Mouse (Mus musculus) granulocyte monocyte progenitor cell, adult 5-6 weeks (primary cell): ENCODE data around the gene Olfr2. TPM values are rescaled to one million over a fixed set of nuclear protein-coding genes. Genes with fewer than 3 reads are reported as not detected.
"Not testable (repeated sequence)": the region's sequence is repeated elsewhere in the genome, so short reads cannot be mapped to it uniquely, and the experiment has no call there.

ENCODE experiments used
- ATAC-seq: replicated peaks from 2 replicates; pipeline ENCODE4 v1.8.0; 2016; ENCODE audit warnings: mild to moderate bottlenecking, moderate TSS enrichment, inconsistent platforms; ENCODE audit not compliant: poor library complexity, severe bottlenecking
- total RNA-seq, 2 experiments: library from RNA; stranded (forward) in 1 of 2; stranded (reverse) in 1 of 2; fragments of 200-712, 200-1000 nt in 1 of 2; fragments of >200 nt in 1 of 2; fragmentation: Nextera tagmentation in 1 of 2; gene quantifications; 2 replicates each; pipeline ENCODE4 v1.2.3; 2014 to 2017

The Olfr2 gene
- total RNA-seq (2014; fragmentation: Nextera tagmentation) (not detected in 2 replicates), total RNA-seq (2017) (not detected in 2 replicates)

DNA sequence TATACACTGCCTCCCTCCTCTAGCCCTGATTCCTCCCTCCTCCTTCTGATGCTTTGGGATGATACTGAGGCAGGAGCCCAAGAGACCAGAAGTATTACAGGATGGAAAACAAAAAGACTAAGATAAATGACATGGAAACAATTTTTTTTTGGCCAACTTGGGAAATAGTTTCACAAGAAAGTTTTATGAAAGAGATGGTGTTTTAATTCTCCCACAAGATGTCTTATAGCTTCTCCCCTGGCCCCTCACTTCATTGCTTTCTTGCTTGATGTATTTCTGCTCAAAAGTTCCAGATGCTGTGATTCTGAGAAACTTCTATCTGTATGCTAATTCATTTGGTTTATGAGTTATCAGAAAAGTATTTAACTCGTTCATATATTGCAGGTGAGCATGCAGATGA, at the start of gene Olfr2:
Gene Olfr2 (minus strand): TSS at position 101 of the 400 bp plus-strand sequence.
- ATAC-seq: no peak

DNA sequence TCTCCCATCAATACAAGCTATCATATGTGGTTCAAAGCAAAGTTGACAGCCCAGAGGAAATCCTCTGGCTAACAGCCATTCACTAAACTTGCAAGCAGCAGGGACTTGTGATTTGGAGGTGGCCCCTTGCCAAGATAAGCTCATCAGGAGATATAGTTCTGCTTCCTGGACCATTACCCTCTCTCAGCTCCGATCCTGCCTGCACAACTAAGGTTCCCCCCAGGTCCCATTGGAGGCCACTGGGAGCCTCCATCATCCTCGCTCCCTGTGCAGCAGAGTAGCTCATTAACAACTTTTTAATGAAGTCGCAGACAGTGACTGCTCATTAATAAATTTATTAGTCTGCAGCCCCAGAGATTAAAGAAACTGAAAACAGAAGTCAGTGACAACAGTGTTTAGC, 41.7 kb upstream of the Olfr2 start:
- ATAC-seq: 0 out of 2 replicates have a peak, but pooled peaks have one; percentile 20

DNA sequence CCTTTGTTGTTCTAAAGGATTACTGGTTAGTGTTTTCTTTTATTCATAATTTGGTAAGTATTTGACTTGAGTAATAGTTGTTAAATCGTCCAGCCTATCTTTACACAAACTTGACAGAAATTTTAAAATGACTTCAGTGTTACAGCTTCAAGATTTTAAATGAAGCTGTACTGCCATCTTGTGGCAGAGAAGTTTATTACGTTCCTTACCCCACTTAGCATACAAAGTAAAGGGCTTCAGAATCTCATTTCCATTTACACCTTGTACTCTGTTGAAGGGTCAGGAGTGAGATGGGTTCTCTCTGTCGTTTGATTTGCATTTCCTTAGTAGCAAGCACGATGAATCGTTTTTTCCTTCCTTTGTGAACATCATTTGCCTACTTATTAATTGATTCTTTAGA, 40.0 kb upstream of the Olfr2 start:
- ATAC-seq: peak; percentile 78

DNA sequence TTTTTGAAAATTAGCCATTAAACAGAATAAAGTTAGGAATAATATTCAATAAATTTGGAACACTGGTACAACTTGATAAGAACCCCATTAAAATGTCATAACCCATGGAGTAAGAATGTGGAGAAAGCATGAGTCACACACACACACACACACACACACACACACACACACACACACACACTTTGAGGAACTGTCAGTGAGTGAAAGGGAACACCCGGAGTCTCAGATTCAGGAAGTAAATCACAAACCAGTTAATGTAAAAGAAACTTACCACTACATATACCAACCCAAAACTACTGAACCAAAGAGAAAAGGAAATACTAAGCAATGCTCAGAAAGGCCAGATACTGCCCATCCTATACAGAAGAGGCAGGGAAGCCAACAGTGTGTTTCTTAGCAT, 38.5 kb upstream of the Olfr2 start:
- ATAC-seq: peak; percentile 91

DNA sequence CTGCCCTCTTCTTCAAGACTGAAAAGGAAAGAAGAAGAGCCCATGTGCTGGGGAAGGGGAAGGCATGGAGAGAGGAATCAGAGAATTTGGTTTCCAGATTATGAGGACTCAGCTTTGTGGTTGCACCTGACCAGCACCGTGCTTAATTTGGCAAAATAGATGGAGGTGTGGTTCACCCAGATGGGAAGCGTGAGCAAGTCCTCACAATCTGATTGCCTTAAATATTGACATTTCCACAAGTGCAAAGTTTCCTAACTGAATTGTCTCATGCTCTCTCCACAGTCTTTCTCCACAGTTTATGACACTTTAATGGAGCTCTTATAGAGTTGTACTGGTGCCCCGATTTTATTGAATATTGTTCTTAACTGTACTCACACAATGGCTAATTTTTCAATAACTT, 37.3 kb upstream of the Olfr2 start:
- ATAC-seq: no peak

DNA sequence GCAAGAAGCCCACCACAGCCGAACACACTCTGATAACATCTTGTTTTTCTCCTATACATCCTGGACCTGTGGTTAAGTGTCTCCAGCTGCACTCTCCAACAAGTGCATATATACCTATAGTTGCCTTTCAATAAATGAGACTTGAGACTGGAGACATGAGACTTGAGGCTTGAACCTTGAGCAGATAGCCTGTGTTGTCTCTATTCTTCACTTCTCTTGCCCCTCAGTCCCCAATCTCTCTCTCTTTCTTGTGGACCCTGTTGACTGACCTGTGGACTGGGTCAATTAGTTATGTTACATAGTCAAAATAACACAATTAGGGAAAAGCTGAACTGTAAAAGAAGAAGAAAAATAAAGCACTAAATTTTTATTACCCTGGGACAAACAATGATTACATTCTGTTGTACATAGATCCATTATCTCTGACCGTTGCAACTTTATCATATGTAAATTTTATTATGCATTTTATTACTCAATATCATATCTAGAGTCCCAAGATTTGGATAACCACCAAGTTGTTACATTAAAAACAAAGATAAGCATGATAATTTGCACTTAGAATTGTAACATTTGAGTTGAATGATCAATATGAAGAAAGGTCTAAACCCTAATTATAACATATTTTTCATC, 34.2 kb upstream of the Olfr2 start:
- no peak for ATAC-seq

DNA sequence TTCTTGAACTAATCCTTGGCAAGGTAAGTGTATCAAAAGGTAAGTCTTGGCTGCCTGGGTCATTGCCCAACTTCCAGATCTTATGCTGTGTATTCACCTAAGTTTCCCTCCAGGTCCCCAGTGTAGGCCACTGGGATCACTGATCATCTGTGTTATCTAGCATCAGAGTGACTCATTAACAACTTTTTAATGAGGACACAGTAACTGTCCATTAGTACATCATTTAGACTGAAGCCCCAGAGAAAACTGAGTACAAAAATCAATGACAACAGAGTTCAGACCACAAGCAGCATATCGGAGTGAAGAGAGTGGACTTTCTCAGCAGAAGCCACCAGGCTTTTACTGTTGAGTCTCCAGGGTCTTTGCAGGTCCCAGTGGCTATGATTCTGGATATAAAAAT, 25.0 kb upstream of the Olfr2 start, which contains the start of gene Olfr713:
Gene Olfr713 (plus strand): TSS at position 301 of the 400 bp plus-strand sequence.
- no peak for ATAC-seq

DNA sequence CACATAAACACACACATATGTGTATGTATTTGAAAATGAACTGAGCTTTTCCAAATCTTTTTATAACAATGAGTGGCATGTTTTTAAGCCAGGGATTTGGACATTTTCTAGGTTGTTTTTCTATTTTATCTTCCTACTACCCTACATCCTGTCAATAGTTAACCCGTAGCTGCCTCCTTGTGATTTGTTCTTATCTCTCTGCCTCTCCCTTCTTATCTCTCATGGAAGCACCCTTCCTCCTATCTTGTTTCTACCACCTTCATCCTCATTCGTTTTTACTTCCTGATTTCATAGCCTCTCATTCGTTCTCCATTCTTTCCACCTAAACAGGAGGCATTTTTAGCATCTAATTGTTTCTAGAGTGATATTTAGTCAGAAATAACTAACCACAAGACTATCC, 1.7 kb downstream of the Olfr2 start:
- ATAC-seq: no peak

DNA sequence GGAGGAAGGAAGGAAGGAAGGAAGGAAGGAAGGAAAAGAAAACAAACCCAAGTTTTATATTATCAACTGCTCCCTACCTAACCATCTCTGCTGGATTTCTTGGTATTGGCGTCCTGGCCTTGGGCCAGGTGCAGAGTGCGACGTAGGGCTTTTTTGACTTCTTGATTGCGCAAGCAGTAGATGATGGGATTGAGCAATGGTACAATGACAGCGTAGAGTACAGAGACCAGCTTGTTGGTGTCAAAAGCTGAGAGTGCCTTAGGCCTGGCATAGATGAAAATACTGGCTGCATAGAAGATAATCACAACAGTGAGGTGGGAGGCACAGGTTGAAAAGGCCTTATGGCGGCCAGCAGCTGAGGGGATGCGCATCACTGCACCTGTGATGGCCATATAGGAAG, 5.1 kb downstream of the Olfr2 start:
- ATAC-seq: peak; percentile 100

DNA sequence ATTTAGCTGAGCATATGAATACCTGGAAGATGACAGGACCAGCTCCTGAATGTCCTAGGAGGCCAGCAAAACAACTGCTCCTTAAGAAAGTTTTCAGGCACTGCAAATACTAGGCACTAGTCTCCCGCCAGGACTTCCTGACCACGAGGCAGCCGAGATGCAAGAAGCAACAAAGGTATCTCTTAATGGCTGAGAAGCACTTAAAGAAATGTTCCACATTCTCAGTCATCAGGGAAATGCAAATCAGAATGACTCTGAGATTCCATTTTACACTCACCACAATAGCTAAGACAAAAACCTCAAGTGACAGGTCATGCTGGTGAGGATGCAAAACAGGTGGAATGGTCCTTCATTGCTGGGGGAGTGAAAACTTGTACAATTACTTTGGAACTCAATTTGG, 20.6 kb downstream of the Olfr2 start:
- no peak for ATAC-seq

DNA sequence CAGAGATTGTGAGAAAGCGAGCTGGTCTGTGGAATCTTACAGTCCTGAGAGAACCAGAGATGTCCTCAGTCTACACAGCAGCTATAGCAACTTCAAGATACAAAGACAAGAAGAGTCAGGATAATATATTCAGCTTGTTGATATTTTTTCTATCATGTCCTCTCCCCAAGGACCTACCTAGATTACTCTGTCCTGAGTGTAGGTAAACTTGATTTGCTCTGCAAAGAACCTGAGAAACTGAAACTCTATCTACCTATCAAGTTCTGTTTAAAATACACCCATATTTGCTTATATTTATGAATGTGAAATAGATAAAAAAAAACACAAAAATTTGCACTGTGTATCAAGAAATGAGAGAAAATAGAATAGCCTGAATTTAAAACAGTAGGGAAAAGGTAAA, 30.5 kb downstream of the Olfr2 start, which contains the start of gene Olfr711:
Gene Olfr711 (minus strand): TSS at position 101 of the 400 bp plus-strand sequence.
- ATAC-seq: no peak

DNA sequence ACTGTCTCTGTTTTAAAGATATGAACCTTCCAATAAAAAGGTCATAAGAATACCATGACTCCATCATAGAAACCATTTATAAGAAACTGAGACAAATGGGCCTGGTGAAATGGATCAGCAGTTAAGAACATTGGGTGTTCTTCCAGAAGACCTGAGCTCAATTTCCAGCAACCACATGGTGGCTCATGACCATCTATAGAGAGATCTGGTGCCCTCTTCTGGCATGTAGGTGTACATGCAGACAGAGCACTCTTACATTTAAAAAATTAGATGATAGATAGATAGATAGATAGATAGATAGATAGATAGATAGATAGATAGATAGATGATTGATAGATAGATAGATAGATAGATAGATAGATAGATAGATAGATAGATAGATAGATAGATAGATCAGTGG, 38.4 kb downstream of the Olfr2 start:
- not testable (repeated sequence) for ATAC-seq

DNA sequence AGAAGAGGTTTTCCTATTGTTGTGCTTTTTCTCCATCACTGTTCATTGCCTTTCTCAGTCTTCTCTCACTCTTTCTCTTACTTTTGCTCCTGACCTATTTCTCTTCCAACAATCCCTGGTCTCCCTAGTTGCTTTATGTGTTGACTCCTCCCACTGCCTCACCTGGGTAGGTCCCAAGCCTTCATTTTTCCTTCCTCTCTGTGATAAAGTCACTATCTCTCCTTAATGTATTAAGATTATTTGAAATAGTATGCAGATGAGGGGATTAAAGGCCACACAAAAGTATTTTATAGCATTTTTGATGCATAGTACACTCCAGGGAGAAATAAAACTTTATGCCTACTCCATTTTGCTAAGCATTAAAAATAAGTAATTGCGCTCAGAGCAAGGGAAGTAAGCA, 42.0 kb downstream of the Olfr2 start, which contains the start of gene Olfr6:
Gene Olfr6 (minus strand): TSS at position 101 of the 400 bp plus-strand sequence.
- ATAC-seq: no peak

DNA sequence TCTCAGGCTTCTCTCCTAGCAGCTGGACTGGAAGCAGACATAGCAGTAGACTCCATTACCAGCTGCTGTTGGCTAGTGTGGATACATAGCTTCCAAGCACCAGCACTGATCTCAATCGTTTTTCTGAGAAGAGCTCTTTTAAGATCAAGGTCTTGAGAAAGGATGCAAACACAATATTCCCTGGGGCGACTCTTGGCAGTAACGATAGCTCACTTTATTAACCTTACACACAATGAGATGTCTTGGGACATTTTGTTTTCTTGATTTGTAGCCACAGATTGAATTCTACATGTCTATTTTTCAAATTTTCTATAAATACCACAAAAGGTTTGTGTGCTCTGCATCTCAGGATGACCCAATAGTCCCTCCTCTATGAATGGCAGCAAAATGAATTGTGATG, 57.7 kb downstream of the Olfr2 start, which contains the start of gene Olfr710:
Gene Olfr710 (minus strand): TSS at position 101 of the 400 bp plus-strand sequence.
- ATAC-seq: no peak

Other genes starting within 250 kb of the Olfr2 start
- not detected in 2 replicates for gene Olfr699, start 212.9 kb downstream of the Olfr2 start, total RNA-seq (2014; fragmentation: Nextera tagmentation)
- gene Olfr699, start 212.9 kb downstream of the Olfr2 start, total RNA-seq (2017): not detected in 2 replicates
- not detected in 2 replicates for gene Olfr700, start 197.2 kb downstream of the Olfr2 start, total RNA-seq (2014; fragmentation: Nextera tagmentation)
- gene Olfr700, start 197.2 kb downstream of the Olfr2 start, total RNA-seq (2017): not detected in 2 replicates
- gene Olfr701, start 191.9 kb downstream of the Olfr2 start, total RNA-seq (2014; fragmentation: Nextera tagmentation): not detected in 2 replicates
- not detected in 2 replicates for gene Olfr701, start 191.9 kb downstream of the Olfr2 start, total RNA-seq (2017)
- not detected in 2 replicates for gene Olfr702, start 172.2 kb downstream of the Olfr2 start, total RNA-seq (2014; fragmentation: Nextera tagmentation)
- not detected in 2 replicates for gene Olfr702, start 172.2 kb downstream of the Olfr2 start, total RNA-seq (2017)
- gene Olfr703, start 162.7 kb downstream of the Olfr2 start, total RNA-seq (2014; fragmentation: Nextera tagmentation): not detected in 2 replicates
- not detected in 2 replicates for gene Olfr703, start 162.7 kb downstream of the Olfr2 start, total RNA-seq (2017)
- not detected in 2 replicates for gene Olfr704, start 142.9 kb downstream of the Olfr2 start, total RNA-seq (2014; fragmentation: Nextera tagmentation)
- gene Olfr704, start 142.9 kb downstream of the Olfr2 start, total RNA-seq (2017): not detected in 2 replicates
- gene Olfr705, start 129.2 kb downstream of the Olfr2 start, total RNA-seq (2014; fragmentation: Nextera tagmentation): not detected in 2 replicates
- gene Olfr705, start 129.2 kb downstream of the Olfr2 start, total RNA-seq (2017): not detected in 2 replicates
- gene Olfr706, start 117.9 kb downstream of the Olfr2 start, total RNA-seq (2014; fragmentation: Nextera tagmentation): not detected in 2 replicates
- not detected in 2 replicates for gene Olfr706, start 117.9 kb downstream of the Olfr2 start, total RNA-seq (2017)
- gene Olfr707, start 104.8 kb downstream of the Olfr2 start, total RNA-seq (2014; fragmentation: Nextera tagmentation): not detected in 2 replicates
- gene Olfr707, start 104.8 kb downstream of the Olfr2 start, total RNA-seq (2017): not detected in 2 replicates
- gene Olfr1532-ps1, start 98.1 kb downstream of the Olfr2 start, total RNA-seq (2014; fragmentation: Nextera tagmentation): not detected in 2 replicates
- not detected in 2 replicates for gene Olfr1532-ps1, start 98.1 kb downstream of the Olfr2 start, total RNA-seq (2017)
- gene Olfr709-ps1, start 73.9 kb downstream of the Olfr2 start, total RNA-seq (2014; fragmentation: Nextera tagmentation): not detected in 2 replicates
- not detected in 2 replicates for gene Olfr709-ps1, start 73.9 kb downstream of the Olfr2 start, total RNA-seq (2017)
- gene Olfr710, start 57.8 kb downstream of the Olfr2 start, total RNA-seq (2014; fragmentation: Nextera tagmentation): not detected in 2 replicates
- not detected in 2 replicates for gene Olfr710, start 57.8 kb downstream of the Olfr2 start, total RNA-seq (2017)
- gene Olfr6, start 42.1 kb downstream of the Olfr2 start, total RNA-seq (2014; fragmentation: Nextera tagmentation): not detected in 2 replicates
- gene Olfr6, start 42.1 kb downstream of the Olfr2 start, total RNA-seq (2017): not detected in 2 replicates
- not detected in 2 replicates for gene Olfr711, start 30.6 kb downstream of the Olfr2 start, total RNA-seq (2014; fragmentation: Nextera tagmentation)
- gene Olfr711, start 30.6 kb downstream of the Olfr2 start, total RNA-seq (2017): not detected in 2 replicates
- gene Olfr713, start 25.1 kb upstream of the Olfr2 start, total RNA-seq (2014; fragmentation: Nextera tagmentation): not detected in 2 replicates
- gene Olfr713, start 25.1 kb upstream of the Olfr2 start, total RNA-seq (2017): not detected in 2 replicates
- gene Olfr714, start 64.9 kb upstream of the Olfr2 start, total RNA-seq (2014; fragmentation: Nextera tagmentation): not detected in 2 replicates
- not detected in 2 replicates for gene Olfr714, start 64.9 kb upstream of the Olfr2 start, total RNA-seq (2017)
- not detected in 2 replicates for gene Olfr17, start 87.1 kb upstream of the Olfr2 start, total RNA-seq (2014; fragmentation: Nextera tagmentation)
- not detected in 2 replicates for gene Olfr17, start 87.1 kb upstream of the Olfr2 start, total RNA-seq (2017)
- not detected in 2 replicates for gene Olfr715b, start 104.3 kb upstream of the Olfr2 start, total RNA-seq (2014; fragmentation: Nextera tagmentation)
- not detected in 2 replicates for gene Olfr715b, start 104.3 kb upstream of the Olfr2 start, total RNA-seq (2017)
- not detected in 2 replicates for gene Olfr715, start 125.0 kb upstream of the Olfr2 start, total RNA-seq (2014; fragmentation: Nextera tagmentation)
- not detected in 2 replicates for gene Olfr715, start 125.0 kb upstream of the Olfr2 start, total RNA-seq (2017)
- gene Olfr716, start 132.3 kb upstream of the Olfr2 start, total RNA-seq (2014; fragmentation: Nextera tagmentation): not detected in 2 replicates
- gene Olfr716, start 132.3 kb upstream of the Olfr2 start, total RNA-seq (2017): not detected in 2 replicates
- not detected in 2 replicates for gene Nlrp14, start 160.9 kb upstream of the Olfr2 start, total RNA-seq (2014; fragmentation: Nextera tagmentation)
- gene Nlrp14, start 160.9 kb upstream of the Olfr2 start, total RNA-seq (2017): not detected in 2 replicates
- not detected in 2 replicates for gene Rbmxl2, start 203.4 kb upstream of the Olfr2 start, total RNA-seq (2014; fragmentation: Nextera tagmentation)
- not detected in 2 replicates for gene Rbmxl2, start 203.4 kb upstream of the Olfr2 start, total RNA-seq (2017)